ENCODE assay signal across 9 mouse cellular contexts in the genomic region with DNA sequence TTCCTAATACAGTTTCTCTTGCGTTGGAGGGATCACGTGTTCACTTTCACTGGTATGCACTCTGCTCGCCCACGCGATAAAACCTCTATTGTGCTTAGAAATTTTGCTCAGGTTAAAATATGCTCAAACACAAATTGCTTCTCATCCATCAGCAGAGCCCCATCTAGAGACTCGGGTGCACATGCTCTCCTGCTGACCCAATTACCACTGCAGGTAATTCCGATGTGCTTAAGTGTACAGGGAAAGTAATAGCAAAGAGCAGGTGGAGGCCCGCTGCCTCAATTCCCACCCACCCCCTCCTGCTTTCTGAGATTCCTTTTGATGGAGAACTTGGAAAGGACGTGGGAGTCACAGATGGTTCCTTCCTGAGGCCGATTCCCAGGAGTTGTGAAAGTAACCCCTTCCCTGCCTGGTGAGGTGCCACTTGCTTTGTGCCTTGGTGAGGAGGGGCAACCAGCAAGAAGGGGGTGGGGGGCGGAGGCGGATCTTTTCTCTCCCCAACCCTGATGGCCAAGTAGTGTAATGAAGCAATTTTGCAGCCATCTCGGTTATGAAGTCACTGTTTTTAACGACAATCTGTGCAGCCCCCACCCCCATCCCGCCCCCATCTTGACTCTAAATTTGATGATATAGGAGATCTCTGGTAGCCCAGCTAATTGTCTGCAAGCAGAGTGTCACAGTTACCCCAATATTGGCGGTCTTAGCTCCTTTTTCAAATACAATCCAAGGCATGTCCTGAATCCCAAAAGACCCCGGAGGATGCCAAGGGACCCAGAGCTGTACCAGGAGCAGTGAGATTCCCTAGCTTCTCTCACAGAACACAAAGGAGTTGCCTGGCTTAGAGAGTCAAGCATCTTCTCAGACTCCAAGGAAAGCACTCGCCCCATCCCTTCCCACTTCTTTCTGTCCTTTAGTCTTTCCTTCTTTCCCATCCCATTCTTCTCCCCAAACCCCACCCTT. TPM values are rescaled to one million over a fixed set of nuclear protein-coding genes. Genes with fewer than 3 reads are reported as not detected.
DNase-seq lines count a peak whose midpoint lies in the region; ATAC-seq and TF ChIP-seq lines count a peak whose summit lies in the region.
"Had no signal": no experiment of that assay in that cellular context is flagged by ENCODE, and none has a peak within 500 bp of the region (broad histone marks: within the 10 kb centered on the region; RNA-seq: fewer than 3 reads in every experiment).

No protein-coding gene starts in this region.

- H3K4me2 ChIP-seq in lung, postnatal 0 days (replicated peaks; ENCODE audit: low read depth, low read length) = peak overlapping the region; percentile 30; the same call in 1 of the 2 replicates

- H3K27ac ChIP-seq in lung, postnatal 0 days (ENCODE audit: low read length) = no peak overlapping the region

- no peak for ATAC-seq in lung, postnatal 0 days
- no peak for ATAC-seq in activated CD4-positive, CD25-positive, alpha-beta regulatory T cell, adult 4 months

- no peak for DNase-seq in lung, postnatal 0 days (ENCODE audit: low spot score)
- no peak for DNase-seq in lung, postnatal 14 days
- peak; percentile 56 to 60 for DNase-seq in frontal cortex, postnatal 14 days (ENCODE audit: low spot score in 2 of 2)
- peak; percentile 80 to 83 for DNase-seq in left cerebral cortex, adult 9 months (ENCODE audit: low spot score in 2 of 2)
- DNase-seq in retina, embryonic 14.5 days (ENCODE audit: low spot score) = peak; percentile 50
- DNase-seq in kidney, postnatal 14 days = no peak
- no peak for DNase-seq in kidney, adult 8-10 months

- H3K9ac ChIP-seq in lung, postnatal 0 days (replicated peaks; ENCODE audit: low read depth) = no peak overlapping the region

- peaks cover 20% of the 10 kb centered on the region; the same call in 1 of the 2 replicates for H3K27me3 ChIP-seq in lung, postnatal 0 days (replicated peaks; ENCODE audit: insufficient read depth, low read length)

- H3K4me3 ChIP-seq in lung, postnatal 0 days (ENCODE audit: low read depth, low read length) = no peak overlapping the region
- H3K4me3 ChIP-seq: megakaryocyte, embryonic 14.5 days had no signal

- no peak for TF ChIP-seq CTCF in lung, postnatal 0 days (IDR thresholded peaks at IDR 0.05)

- TF ChIP-seq EP300 in lung, postnatal 0 days (IDR thresholded peaks at IDR 0.05) = no peak

- no peaks in the 10 kb centered on the region for H3K9me3 ChIP-seq in lung, postnatal 0 days (ENCODE audit: low read length)

- no peaks in the 10 kb centered on the region for H3K4me1 ChIP-seq in lung, postnatal 0 days (ENCODE audit: insufficient read depth, low read depth, low read length)

- 4% methylated on average over 18 of the region's 18 CpGs for WGBS in lung, postnatal 0 days

- no peaks in the 10 kb centered on the region for H3K36me3 ChIP-seq in lung, postnatal 0 days (ENCODE audit: insufficient read depth, low read length)

RNA-seq across cellular contexts. Expression of a gene that starts 2.0 kb away (rescaled TPM):
- polyA plus RNA-seq in lung, postnatal 0 days (2015; fragmentation: Nextera tagmentation; extraction: Ambion mirVana) = not detected in 2 replicates
- under 1 TPM in 1 of 2 experiments, not detected in 1; 0.34 TPM for polyA plus RNA-seq in activated CD4-positive, CD25-positive, alpha-beta regulatory T cell, adult 4 months (2017; shearing (Covaris generic))

Comparison
In these comparisons a context has a peak if more than half of its experiments do, and no peak if none do; other contexts are left out.
1. DNase-seq: peak in frontal cortex, postnatal 14 days (2 of 2), left cerebral cortex, adult 9 months (2 of 2) and retina, embryonic 14.5 days (single experiment); none in lung, postnatal 0 days (single experiment), lung, postnatal 14 days (single experiment), kidney, postnatal 14 days (single experiment) and kidney, adult 8-10 months (0 of 2).